Mouse (Mus musculus) lung, postnatal 0 days (tissue): Measurements from ENCODE around the gene Kbtbd3. TPM values are rescaled to one million over a fixed set of nuclear protein-coding genes. Genes with fewer than 3 reads are reported as not detected.
A peak's percentile ranks its signal among the peaks of the same experiment; 100 is the strongest.

ENCODE experiments used
- ATAC-seq: fragments of 200-750 bp; cut with Nextera tagmentation; 2 replicates; pipeline ENCODE4 v1.8.0; 2017; ENCODE audit warnings: moderate library complexity
- DNase-seq: peaks from one replicate; pipeline ENCODE4 v3.0.0-alpha.2; 2016; ENCODE audit warnings: low spot score
- H3K27ac ChIP-seq: fragments of 300-500 bp; sonication (generic); 2 replicates; pipeline ENCODE4 v1.5.1; 2014; ENCODE audit warnings: antibody characterized with exemption, mild to moderate bottlenecking, low read length, mixed read lengths
- H3K27me3 ChIP-seq: fragments of 300-500 bp; sonication (generic); replicated peaks from 2 replicates; pipeline ENCODE4 v1.6.1; 2014; ENCODE audit warnings: low read length, mixed read lengths; ENCODE audit not compliant: insufficient read depth
- H3K36me3 ChIP-seq: fragments of 300-500 bp; sonication (generic); 2 replicates; pipeline ENCODE4 v1.6.1; 2014; ENCODE audit warnings: low read length, mixed read lengths; ENCODE audit not compliant: insufficient read depth
- H3K4me1 ChIP-seq: fragments of 300-500 bp; sonication (generic); 2 replicates; pipeline ENCODE4 v1.6.1; 2014; ENCODE audit warnings: antibody characterized with exemption, low read depth, low read length, mixed read lengths; ENCODE audit not compliant: insufficient read depth
- H3K4me2 ChIP-seq: fragments of 300-500 bp; sonication (generic); replicated peaks from 2 replicates; pipeline ENCODE4 v1.6.1; 2014; ENCODE audit warnings: low read depth, mild to moderate bottlenecking, low read length, moderate library complexity, mixed read lengths
- H3K4me3 ChIP-seq: fragments of 300-500 bp; sonication (generic); 2 replicates; pipeline ENCODE4 v1.5.1; 2014; ENCODE audit warnings: low read depth, low read length
- H3K9ac ChIP-seq: fragments of 300-500 bp; sonication (generic); replicated peaks from 2 replicates; pipeline ENCODE4 v1.6.1; 2014; ENCODE audit warnings: low read depth, mild to moderate bottlenecking
- H3K9me3 ChIP-seq: fragments of 300-500 bp; sonication (generic); 2 replicates; pipeline ENCODE4 v1.6.1; 2016; ENCODE audit warnings: low read length, mixed read lengths
- CTCF ChIP-seq: IDR thresholded peaks from 2 replicates; pipeline ENCODE4 v1.5.1; 2016; ENCODE audit warnings: antibody characterized with exemption, mild to moderate bottlenecking
- EP300 ChIP-seq: IDR thresholded peaks from 2 replicates; pipeline ENCODE4 v1.6.1; 2016; ENCODE audit warnings: antibody characterized with exemption, mild to moderate bottlenecking, control low read depth
- WGBS: fragments of 180-500 bp; shearing (Covaris S2); extraction: QIAGEN DNeasy Blood & Tissue Kit; methylation state at CpG from one replicate; pipeline ENCODE4 v1.1.7; 2014; 5-methylcytosine and 5-hydroxymethylcytosine counted together
- polyA plus RNA-seq: library from polyadenylated mRNA; unstranded; fragments of >200 nt; fragmentation: Nextera tagmentation; extraction: Ambion mirVana; gene quantifications from 2 replicates; pipeline ENCODE4 v1.2.1, GENCODE M21; 2015

Kbtbd3 gene
- polyA plus RNA-seq, 1 experiment from 2014 or later: 7.9 TPM

DNA sequence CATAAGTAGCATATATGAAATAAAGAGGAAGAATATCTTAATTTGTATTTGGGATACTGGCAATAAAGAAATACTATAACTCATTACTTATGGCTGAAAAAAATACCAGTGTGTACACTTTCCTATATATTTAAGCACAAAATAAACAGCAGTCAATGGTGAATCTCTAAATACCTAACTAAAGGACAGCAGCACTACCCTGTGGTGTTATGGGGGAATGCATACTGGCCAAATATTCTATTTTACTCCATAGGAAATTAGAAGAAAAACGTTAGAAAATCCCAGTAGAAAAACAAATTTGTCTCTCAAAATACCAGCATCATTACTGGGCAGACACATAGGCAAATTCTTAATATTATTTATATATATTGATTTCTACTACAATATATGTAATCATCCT, 4.8 kb upstream of the Kbtbd3 start:
- WGBS: 49% methylated on average over 1 of the region's 1 CpGs
- Histone ChIP-seq H3K4me2 (no peak overlapping the region), H3K27me3 (no peaks in the 10 kb centered on the region), H3K36me3 (no peaks in the 10 kb centered on the region), H3K9me3 (no peaks in the 10 kb centered on the region), H3K27ac (no peak overlapping the region), H3K4me1 (peaks cover 3% of the 10 kb centered on the region; the same call in 1 of the 2 replicates), H3K4me3 (no peak overlapping the region), H3K9ac (no peak overlapping the region)
- TF ChIP-seq CTCF (peak; percentile 41), EP300 (no peak)
- DNase-seq (no peak), ATAC-seq (no peak)

GRCm38 (mm10) chr9:4308628-4309350, 844 bp upstream of the Kbtbd3 start:
- Histone ChIP-seq H3K27ac (peak overlapping the region; percentile 76), H3K4me1 (peaks cover 3% of the 10 kb centered on the region; the same call in 1 of the 2 replicates), H3K27me3 (no peaks in the 10 kb centered on the region), H3K9me3 (no peaks in the 10 kb centered on the region), H3K4me3 (peak overlapping the region; percentile 64), H3K9ac (peak overlapping the region; percentile 60), H3K4me2 (peak overlapping the region; percentile 83), H3K36me3 (no peaks in the 10 kb centered on the region)
- under 1% methylated on average over 36 of the region's 36 CpGs for WGBS
- TF ChIP-seq CTCF: no peak
- TF ChIP-seq EP300: no peak
- DNase-seq (peak; percentile 39), ATAC-seq (peak; percentile 50)

GRCm38 (mm10) chr9:4310706-4311105, 1.1 kb downstream of the Kbtbd3 start:
- Histone ChIP-seq H3K9me3 (no peaks in the 10 kb centered on the region), H3K4me1 (peaks cover 3% of the 10 kb centered on the region; the same call in 1 of the 2 replicates), H3K36me3 (no peaks in the 10 kb centered on the region), H3K4me2 (no peak overlapping the region), H3K9ac (no peak overlapping the region; the same call in 1 of the 2 replicates), H3K4me3 (no peak overlapping the region), H3K27ac (no peak overlapping the region), H3K27me3 (no peaks in the 10 kb centered on the region)
- no peak for ATAC-seq
- TF ChIP-seq EP300: no peak
- no peak for TF ChIP-seq CTCF
- 55% methylated on average over 3 of the region's 3 CpGs for WGBS
- no peak for DNase-seq

DNA sequence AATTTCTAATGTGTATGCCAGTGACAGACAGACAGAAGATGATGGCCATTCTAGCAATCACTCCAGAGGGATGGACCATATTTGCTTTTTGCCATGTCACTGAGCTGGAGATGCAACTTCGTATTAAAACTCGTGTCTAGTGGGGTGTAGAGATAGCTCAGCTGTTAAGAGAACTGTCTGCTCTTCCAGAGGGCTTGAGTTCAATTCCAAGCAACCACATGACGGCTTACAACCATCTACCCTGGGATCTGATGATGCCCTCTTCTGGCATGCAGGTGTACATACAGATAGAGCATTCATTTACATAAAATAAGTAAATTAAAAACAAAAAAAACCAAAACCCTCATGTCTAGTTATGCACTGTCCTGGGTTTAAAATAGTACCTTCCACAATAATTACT, 1.5 kb downstream of the Kbtbd3 start:
- TF ChIP-seq EP300 (no peak), CTCF (peak; percentile 28; the same call in 1 of the 2 replicates)
- Histone ChIP-seq H3K27ac (no peak overlapping the region), H3K4me2 (no peak overlapping the region), H3K4me1 (peaks cover 3% of the 10 kb centered on the region; the same call in 1 of the 2 replicates), H3K36me3 (no peaks in the 10 kb centered on the region), H3K9ac (no peak overlapping the region), H3K9me3 (no peaks in the 10 kb centered on the region), H3K4me3 (no peak overlapping the region), H3K27me3 (no peaks in the 10 kb centered on the region)
- no peak for DNase-seq
- WGBS: 78% methylated on average over 3 of the region's 3 CpGs
- ATAC-seq: no peak

GRCm38 (mm10) chr9:4313946-4314345, 4.3 kb downstream of the Kbtbd3 start:
- Histone ChIP-seq H3K9ac (no peak overlapping the region), H3K4me1 (no peaks in the 10 kb centered on the region; the same call in 1 of the 2 replicates), H3K27ac (no peak overlapping the region), H3K9me3 (no peaks in the 10 kb centered on the region), H3K27me3 (no peaks in the 10 kb centered on the region), H3K36me3 (no peaks in the 10 kb centered on the region), H3K4me2 (no peak overlapping the region), H3K4me3 (no peak overlapping the region)
- no peak for ATAC-seq
- TF ChIP-seq EP300 (no peak), CTCF (no peak)
- peak; percentile 8 for DNase-seq
- WGBS: 65% methylated on average over 4 of the region's 4 CpGs

DNA sequence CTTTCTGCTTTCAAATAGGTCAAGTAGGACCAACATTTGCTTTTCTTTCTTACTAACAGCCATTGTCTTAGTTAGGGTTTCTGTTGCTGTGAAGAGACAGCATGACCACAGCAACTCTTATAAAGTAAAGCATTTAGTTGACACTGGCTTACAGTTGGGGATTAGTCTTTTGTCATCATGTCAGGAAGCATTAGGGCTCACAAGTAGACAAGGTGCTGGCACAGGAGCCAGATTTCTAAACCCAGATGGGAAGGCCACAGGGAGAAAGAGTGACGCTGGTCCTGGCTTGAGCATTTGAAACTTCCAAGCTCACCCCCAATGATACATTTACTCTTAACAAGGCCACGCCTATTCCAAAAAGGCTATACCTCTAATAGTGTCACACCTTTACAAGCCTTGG, 6.1 kb downstream of the Kbtbd3 start:
- Histone ChIP-seq H3K36me3 (no peaks in the 10 kb centered on the region), H3K4me1 (no peaks in the 10 kb centered on the region), H3K4me2 (no peak overlapping the region), H3K27ac (no peak overlapping the region), H3K27me3 (no peaks in the 10 kb centered on the region), H3K4me3 (no peak overlapping the region), H3K9ac (no peak overlapping the region), H3K9me3 (no peaks in the 10 kb centered on the region)
- no peak for TF ChIP-seq EP300
- TF ChIP-seq CTCF: no peak
- WGBS: 89% methylated on average over 2 of the region's 2 CpGs
- no peak for ATAC-seq
- no peak for DNase-seq
